Mouse (Mus musculus) ES-E14 (cell line): ENCODE data around the gene Foxg1. TPM values are rescaled to one million over a fixed set of nuclear protein-coding genes. Genes with fewer than 3 reads are reported as not detected.

Experiments used
- DNase-seq: peaks from one replicate; pipeline ENCODE4 v3.0.0-alpha.2; 2013; ENCODE audit warnings: low read depth, low spot score
- H3K27ac ChIP-seq: 2 replicates; pipeline ENCODE4 v1.5.1; 2012; ENCODE audit warnings: low read depth, mild to moderate bottlenecking, low read length, moderate library complexity, mixed read lengths; ENCODE audit not compliant: poor library complexity, insufficient read depth, severe bottlenecking
- H3K36me3 ChIP-seq: 2 replicates; pipeline ENCODE4 v1.6.1; 2012; ENCODE audit warnings: mild to moderate bottlenecking, low read length, moderate library complexity, mixed read lengths; ENCODE audit not compliant: control insufficient read depth, poor library complexity, insufficient read depth, severe bottlenecking
- H3K4me1 ChIP-seq, 2 experiments: fragments of 150-350 bp in 1 of 2; sonication (generic) in 1 of 2; 2 replicates each; pipeline ENCODE4 v1.6.1; 2012; ENCODE audit warnings: low read length in 2 of 2, mild to moderate bottlenecking in 1 of 2, mixed read lengths in 1 of 2; ENCODE audit not compliant: control insufficient read depth in 2 of 2, insufficient read depth in 2 of 2, poor library complexity in 1 of 2
- H3K4me3 ChIP-seq, 2 experiments: fragments of 150-350 bp in 1 of 2; sonication (generic) in 1 of 2; 2 replicates each; pipeline ENCODE4 v1.5.1; 2012; ENCODE audit warnings: low read length in 2 of 2, low read depth in 1 of 2, mild to moderate bottlenecking in 1 of 2, mixed read lengths in 1 of 2; ENCODE audit not compliant: insufficient read depth in 1 of 2, poor library complexity in 1 of 2, severe bottlenecking in 1 of 2
- H3K9ac ChIP-seq: 2 replicates; pipeline ENCODE4 v1.6.1; 2012; ENCODE audit warnings: low read depth, mild to moderate bottlenecking, low read length, mixed read lengths; ENCODE audit not compliant: poor library complexity, insufficient read depth, severe bottlenecking
- H3K9me3 ChIP-seq: fragments of 150-350 bp; sonication (generic); 2 replicates; pipeline ENCODE4 v1.6.1; 2012; ENCODE audit warnings: low read depth, mild to moderate bottlenecking, low read length; ENCODE audit not compliant: control insufficient read depth, insufficient read depth
- CHD2 ChIP-seq: IDR thresholded peaks from 2 replicates; pipeline ENCODE4 v1.6.1; 2014; ENCODE audit warnings: mild to moderate bottlenecking, low read depth, low read length, inconsistent platforms
- HCFC1 ChIP-seq: IDR thresholded peaks from 2 replicates; pipeline ENCODE4 v1.6.1; 2012; ENCODE audit warnings: low read length, inconsistent platforms, borderline replicate concordance; ENCODE audit not compliant: insufficient read depth
- MAFK ChIP-seq: IDR thresholded peaks from 2 replicates; pipeline ENCODE4 v1.6.1; 2014; ENCODE audit warnings: mild to moderate bottlenecking, low read depth, low read length, inconsistent platforms; ENCODE audit not compliant: insufficient read depth
- ZC3H11A ChIP-seq: IDR thresholded peaks from 2 replicates; pipeline ENCODE4 v1.6.1; 2012; ENCODE audit warnings: low read depth, mild to moderate bottlenecking, inconsistent platforms, low read length, borderline replicate concordance
- ZNF384 ChIP-seq: IDR thresholded peaks from 2 replicates; pipeline ENCODE4 v1.6.1; 2012; ENCODE audit warnings: low read depth, low read length, inconsistent platforms
- in situ Hi-C, 2 experiments: fragments of 600-800 bp; cut with MboI; formaldehyde crosslinking; loops; one replicate each; pipeline ENCODE4 v1.15.1; 2025; ENCODE audit warnings: low sequenced_read_pairs in 2 of 2, inconsistent platforms in 1 of 2; ENCODE audit not compliant: unreplicated experiment in 2 of 2
- total RNA-seq: library from RNA; depleted of rRNA; stranded (reverse); fragments of 300-350 nt; gene quantifications from 2 replicates; pipeline ENCODE4 v1.2.3, GENCODE M21; 2012

The Foxg1 gene
- total RNA-seq, 1 experiment: 0.36 TPM

GRCm38 (mm10) chr12:49376318-49376992 lies 6.0 kb upstream of the Foxg1 start:
- Histone ChIP-seq H3K27ac (no peak overlapping the region), H3K9ac (no peak overlapping the region), H3K36me3 (no peaks in the 10 kb centered on the region), H3K4me3 (no peak overlapping the region), H3K4me1 (no peaks in the 10 kb centered on the region), H3K9me3 (no peaks in the 10 kb centered on the region)
- in situ Hi-C loops: no loop called here
- no peak for DNase-seq
- TF ChIP-seq ZC3H11A: no peak
- TF ChIP-seq MAFK: no peak
- no peak for TF ChIP-seq ZNF384
- no peak for TF ChIP-seq HCFC1
- no peak for TF ChIP-seq CHD2

DNA sequence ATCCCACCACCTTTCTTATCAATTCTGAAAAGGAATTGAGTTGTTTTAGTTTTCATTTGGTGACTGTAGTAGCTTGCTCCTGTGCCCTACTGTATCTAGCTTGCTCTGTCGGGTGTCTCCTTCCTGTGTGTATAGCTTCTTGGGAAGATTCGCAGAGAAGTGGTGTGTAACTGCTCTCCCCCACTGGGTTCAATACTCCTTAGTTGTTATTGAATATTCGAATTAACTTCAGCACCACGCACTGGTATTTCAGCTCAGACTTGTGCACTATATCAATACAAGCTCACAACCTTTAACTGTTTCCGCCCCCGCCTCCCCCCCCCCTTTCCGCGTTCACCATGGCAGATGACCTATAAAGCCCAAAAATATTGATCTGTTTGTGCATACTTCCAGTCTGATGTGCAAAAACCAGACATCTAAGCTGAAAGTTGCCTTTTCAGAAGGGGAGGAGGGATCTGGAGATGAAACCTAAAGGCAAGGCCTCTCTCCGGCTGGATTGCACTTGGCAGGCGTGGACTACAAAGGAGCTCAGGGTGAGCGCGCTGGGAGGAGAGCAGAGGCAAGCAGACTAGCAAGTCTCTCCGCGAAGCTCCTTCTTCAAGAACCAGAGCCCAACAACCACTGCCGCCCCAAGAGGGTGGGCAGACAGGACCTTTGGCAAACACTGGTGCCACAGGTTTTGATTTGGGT lies 5.0 kb upstream of the Foxg1 start:
- H3K4me1 ChIP-seq: no peaks in the 10 kb centered on the region
- no peaks in the 10 kb centered on the region for H3K36me3 ChIP-seq
- no peak overlapping the region for H3K4me3 ChIP-seq
- H3K27ac ChIP-seq: no peak overlapping the region
- in situ Hi-C loops: no loop called here
- DNase-seq: no peak
- H3K9ac ChIP-seq: no peak overlapping the region
- TF ChIP-seq ZC3H11A (no peak), MAFK (no peak), HCFC1 (no peak), CHD2 (no peak), ZNF384 (no peak)
- no peaks in the 10 kb centered on the region for H3K9me3 ChIP-seq

GRCm38 (mm10) chr12:49378920-49379319 lies 3.5 kb upstream of the Foxg1 start:
- H3K4me1 ChIP-seq: no peaks in the 10 kb centered on the region
- DNase-seq: no peak
- H3K4me3 ChIP-seq: no peak overlapping the region
- H3K27ac ChIP-seq: no peak overlapping the region
- in situ Hi-C loops: no loop called here
- TF ChIP-seq ZNF384: no peak
- TF ChIP-seq MAFK: no peak
- TF ChIP-seq HCFC1: no peak
- TF ChIP-seq CHD2: no peak
- TF ChIP-seq ZC3H11A: no peak
- no peaks in the 10 kb centered on the region for H3K9me3 ChIP-seq
- no peak overlapping the region for H3K9ac ChIP-seq
- H3K36me3 ChIP-seq: no peaks in the 10 kb centered on the region

DNA sequence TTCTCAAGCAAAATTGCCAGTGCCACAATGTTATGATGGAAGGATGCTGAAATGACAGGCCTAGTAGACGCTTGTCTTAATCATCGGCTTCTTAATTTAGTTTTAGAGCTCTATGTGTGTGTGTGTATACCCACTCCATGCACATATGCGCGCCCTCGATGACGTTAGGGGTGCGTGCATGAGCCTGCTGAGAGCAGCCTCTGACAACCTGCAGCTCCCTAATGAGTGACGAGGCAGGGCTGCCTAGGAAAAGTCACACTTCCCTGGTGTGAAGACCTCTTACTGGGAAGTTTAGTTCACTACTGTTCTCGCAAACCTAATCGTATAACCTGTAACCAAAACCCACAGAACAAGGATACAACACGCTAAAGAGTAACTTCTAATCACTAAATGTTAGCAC lies 3.0 kb upstream of the Foxg1 start:
- H3K4me1 ChIP-seq: no peaks in the 10 kb centered on the region
- TF ChIP-seq MAFK (no peak), ZC3H11A (no peak), ZNF384 (no peak), CHD2 (no peak)
- H3K4me3 ChIP-seq: no peak overlapping the region
- no peak overlapping the region for H3K9ac ChIP-seq
- no peaks in the 10 kb centered on the region for H3K36me3 ChIP-seq
- H3K9me3 ChIP-seq: no peaks in the 10 kb centered on the region
- in situ Hi-C loops: no loop called here
- DNase-seq: no peak
- no peak overlapping the region for H3K27ac ChIP-seq
